Mouse (Mus musculus): ENCODE results near the gene Spata32.

The Spata32 gene

DNA sequence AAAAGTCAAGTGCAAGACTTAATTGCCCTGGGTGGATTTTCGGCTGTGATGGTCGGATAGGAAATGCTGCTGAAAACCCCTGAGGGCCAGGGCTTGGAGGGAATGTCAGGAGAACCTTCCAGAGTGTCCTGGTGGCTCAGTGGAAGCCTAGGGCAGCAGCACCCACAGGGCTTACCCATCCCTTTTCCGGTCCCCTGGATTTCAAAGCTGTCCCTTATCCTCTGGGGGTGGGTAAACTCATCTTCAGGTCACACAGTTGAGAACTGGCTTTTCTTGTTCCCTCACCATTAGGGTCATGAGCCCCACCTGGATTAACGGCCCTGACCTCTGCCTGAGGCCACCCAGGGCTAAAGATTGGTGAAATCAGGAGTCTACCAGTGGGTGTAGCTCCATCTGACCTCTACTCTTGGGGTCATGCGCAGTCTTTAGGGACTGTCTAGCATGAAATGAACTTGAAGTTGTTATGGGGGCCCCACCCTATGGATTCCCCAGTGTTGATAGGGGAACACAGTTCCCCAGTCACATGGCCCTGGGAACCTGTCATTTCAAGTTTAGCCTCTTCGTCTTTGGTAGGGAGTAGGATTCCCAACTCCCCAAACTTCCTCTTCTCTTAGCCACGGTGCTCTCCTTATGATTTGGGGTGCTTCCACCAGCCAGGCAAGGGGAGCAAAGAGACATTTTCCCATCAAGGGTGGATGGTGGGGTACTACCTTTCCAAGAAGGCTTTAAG is 45.0 kb downstream of the Spata32 start:
- DNase-seq, result no peak

DNA sequence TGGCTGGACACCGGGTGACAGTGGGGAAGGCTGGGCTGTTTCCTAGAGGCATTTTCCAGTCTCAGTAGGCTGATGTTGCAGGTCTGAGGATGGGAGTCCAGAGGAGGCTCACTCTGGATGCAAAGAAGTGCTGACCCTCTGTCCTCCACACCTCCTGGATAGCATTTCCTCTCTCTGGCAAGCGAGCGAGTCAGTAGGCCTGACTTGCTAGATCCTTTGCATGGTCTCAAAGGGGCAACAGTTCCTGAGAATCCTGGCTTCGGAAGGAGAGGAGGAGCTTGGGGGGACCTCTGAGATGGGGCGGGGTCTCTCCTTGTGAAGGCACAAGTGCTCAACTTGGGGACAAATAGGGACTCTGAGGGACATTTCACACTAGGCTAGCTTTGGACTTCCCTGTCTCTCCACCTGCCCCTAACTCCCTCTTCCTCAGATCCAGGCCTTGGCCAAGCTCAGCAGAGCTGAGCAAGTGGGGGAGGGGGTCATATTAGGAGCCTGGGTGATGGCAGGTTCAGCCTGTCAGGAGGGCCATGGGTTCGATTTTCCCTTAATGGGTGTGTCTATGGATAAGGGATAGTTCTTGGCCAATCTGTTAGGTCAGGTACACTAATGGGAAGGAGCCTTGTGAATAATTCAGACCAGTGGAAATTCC is 45.7 kb downstream of the Spata32 start:
- no peak for DNase-seq

DNA sequence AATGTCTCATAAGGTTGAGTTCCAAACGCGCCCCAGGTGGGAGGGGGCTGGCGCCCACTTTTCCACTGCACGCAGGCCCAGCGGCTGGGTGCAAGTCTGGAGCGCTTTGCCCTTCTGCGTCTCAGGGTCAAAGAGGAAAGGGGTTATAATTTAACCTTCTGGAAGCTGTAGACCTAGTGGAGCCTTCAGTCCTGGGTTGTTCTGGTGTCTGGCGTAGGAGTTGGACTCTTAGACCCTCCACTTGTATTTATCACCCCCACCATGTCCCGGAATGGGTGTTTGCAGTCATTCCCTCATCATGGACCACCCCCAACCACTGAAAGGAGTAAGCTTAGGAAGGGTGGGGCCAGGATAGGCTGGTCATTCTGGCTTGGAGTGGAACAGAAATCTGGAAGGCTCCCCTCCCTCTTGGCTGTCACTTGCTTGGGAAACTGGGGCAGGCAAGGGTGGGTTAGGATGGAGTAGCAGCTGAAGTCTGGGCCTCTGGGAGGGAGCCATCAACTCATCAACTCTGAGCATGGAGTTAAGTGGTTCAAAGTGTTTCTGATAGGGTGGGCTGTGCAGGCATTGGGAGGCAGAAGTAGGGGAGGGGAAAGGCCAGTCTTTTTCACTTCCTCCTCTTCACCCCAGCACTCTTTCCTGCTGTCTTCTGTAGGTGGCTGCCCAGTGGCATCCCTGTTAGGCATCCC is 46.4 kb downstream of the Spata32 start:
- no peak for DNase-seq

DNA sequence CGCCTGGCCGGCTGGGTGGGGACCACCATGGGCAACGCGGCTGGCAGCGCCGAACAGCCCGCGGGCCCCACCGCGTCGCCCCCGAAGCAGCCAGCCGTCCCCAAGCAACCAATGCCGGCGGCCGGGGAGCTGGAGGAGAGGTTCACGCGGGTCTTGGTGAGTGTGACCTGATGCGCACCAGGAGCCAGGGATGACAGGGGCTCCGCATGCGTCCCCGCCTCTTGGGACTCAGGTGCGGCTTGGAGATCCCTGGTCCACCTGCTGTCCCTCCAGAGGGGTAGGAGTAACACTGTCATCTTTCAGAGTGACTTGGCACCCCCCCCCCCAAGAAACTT is 47.0 kb downstream of the Spata32 start:
- DNase-seq, result no peak

DNA sequence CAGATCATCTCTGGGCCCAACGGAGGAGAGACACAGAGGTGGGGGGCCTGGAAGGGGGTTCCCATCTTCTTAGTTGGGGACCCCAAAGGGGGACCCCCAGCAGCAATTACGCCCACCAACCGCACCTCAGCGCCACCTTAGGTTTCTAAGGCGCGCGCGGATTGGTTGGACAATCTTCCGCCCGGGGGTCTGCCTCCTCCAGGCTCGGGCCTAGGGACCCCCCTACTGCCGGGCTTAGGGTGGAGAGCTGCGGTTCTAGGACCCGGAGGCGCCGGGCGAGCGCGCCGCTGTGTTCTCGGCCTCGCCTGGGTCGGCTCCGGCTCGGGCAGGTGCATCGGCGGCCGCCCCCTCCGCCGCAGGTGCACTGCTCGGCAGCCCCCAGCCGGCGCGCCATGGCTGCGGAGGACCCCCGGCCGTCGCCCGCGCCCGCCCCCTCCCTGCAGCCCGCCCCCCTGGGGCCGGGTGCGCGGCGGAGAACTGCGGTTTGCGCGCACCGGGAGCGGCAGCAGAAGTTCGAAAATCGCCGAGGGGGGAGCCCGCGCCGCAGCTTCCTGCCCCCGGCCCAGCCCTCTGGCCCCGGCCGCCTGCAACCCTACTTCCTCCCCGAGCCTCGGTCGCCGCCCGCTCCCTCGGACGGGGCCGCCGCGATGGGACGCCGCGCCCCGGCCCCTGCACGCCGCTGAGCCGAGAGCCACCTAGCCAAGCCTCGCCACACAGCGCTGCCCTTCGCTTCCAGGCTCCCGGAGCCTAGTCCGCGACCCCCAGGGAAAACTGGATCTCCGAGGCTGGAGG is 47.5 kb downstream of the Spata32 start, which contains the start of gene Fmnl1:
TSS of gene Fmnl1 (plus strand) at position 614 of the 792 bp plus-strand sequence.
- peak; percentile 40 for DNase-seq

DNA sequence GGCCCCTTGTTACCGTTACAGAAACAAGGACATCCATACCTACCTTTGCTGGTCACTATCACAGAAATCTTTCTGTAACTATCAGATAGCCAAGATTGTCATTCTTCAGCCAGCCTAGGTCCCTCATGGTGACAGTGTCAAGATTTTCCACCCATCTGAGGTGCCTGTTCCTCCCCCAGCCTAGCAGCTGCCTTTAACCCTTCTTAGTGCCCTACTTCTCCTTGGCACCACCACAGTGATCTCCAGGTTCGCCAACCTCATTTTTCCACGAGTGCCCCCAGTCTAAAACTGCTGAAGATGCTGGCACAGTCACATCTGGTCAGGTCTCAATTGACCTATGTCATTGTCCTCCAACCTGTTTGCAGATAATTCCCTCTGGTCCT is 48.1 kb downstream of the Spata32 start:
- no peak for DNase-seq

DNA sequence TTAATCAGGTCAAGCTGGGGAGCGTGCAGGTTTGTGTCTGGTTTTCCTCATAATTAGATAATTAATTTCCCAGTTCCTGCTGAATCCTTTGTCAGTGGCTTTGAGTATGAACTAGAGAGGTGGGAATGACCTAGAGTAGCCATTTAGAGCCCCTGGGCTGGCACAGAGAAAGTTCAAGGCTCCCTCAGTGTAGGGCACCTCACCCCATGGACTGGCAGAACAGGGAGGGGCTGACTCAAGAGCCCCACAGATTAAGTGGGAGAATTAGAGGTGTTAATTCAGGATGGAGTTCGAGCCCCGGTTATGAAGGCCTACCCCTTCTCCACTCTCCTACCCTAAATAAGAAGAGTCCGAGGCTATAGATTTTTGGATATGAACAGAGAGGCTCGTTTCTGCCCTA is 48.6 kb downstream of the Spata32 start:
- DNase-seq, result no peak

DNA sequence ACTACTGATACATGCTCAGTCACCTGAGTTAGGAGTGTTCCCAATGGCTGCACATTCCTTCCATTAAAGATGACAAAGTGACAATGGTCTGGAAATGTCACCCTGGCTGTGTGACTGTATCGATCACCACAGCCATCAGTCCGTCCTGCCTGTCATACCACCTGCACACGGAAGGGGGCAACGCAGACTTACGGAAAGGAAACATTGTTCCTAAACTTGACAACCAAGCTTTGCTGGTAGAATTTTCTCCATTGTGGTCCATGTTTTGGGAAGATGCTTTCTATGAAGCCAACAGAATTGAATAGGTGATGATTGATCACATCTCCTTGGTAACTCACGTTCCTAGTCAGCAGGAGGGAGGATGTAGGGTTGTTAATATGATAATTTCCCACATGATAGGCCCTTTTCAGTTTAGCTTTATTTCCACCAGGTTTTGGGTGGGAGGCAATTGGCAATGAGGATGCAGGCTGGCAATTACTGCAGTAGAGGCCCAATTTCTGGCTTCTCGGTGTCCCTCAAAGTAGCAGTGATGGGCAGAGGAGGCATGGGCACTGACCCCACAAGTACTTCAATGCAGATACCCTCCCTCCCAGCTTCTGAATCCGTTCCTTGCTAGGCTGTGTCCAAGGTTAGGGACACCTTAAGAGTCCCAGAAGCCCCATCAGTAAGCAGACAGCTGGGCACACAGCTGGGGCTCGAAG is 49.4 kb downstream of the Spata32 start:
- DNase-seq, result peak; percentile 70

DNA sequence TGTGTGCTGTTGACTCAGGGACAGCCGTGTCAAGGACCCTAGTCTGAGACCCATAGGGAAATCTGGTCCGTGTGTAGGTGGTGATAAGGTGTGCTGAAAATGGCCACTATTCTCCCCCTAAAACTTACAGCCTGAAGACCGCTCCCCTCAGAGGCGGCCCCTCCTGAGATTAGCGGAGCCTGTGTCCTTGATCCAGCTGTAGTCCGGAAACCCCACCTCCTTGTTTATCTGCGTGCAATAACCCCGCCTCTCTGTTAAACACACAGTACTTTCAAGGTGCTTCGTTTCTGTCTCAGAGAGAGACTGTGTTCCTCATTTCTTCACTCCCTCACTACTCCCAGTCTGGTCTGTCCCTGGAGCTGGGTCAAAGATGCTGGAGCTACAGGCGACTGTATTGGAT is 53.8 kb downstream of the Spata32 start:
- DNase-seq, result no peak

DNA sequence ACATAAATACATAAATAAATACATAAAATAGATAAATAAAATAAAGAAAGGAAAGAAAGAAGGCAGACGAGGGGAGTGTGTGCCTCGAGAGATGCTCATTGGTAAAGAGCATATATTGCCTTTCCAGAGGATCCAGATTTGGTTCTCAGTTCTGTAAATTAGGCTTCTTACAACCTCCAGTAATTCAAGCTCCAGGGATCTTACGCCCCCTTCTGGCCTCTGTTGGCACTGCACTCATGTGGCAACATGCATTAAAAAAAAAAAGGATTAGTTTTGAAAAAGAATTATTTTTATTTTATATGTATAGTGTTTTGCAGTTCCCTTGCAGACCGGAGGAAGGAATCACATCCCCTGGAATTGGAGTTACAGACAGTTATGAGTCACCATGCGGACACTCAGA is 56.1 kb downstream of the Spata32 start:
- no peak for DNase-seq

DNA sequence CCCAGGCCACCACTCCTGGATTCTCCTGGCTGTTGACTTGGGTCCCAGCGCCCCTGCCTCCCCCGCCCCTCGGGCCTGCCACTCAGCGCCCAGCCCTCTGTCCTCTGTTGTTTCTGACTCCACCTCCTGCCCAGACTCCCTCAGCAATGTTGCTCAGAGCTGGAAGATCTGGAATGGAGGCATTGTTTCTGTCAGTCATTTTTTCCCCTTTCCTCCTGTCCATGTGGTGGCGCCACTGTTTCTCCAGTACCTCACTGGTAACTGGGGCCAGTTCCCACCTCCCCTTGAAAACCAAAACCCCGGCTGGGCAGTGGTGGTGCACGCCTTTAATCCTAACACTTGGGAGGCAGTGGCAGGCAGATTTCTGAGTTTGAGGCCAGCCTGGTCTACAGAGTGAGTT is 56.8 kb downstream of the Spata32 start:
- DNase-seq, result no peak

DNA sequence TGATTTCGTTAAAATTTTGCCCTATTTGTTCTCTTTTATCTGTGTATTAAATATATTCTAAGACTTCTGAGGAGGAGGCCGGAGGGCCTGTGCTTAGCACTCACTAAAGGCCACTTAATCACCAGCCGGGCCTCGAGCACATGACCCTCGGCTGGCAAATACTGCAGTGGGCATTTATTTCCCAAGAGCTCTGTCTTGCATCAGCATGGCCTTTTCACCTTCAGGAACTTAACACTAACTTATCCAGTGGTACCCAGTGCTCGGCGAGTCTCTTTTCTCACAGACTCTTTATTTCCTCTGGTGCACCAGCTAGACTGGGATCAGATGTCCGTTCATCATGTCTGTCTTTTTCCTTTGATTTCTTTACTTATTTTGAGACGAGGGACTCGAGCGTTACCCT is 57.5 kb downstream of the Spata32 start:
- no peak for DNase-seq

DNA sequence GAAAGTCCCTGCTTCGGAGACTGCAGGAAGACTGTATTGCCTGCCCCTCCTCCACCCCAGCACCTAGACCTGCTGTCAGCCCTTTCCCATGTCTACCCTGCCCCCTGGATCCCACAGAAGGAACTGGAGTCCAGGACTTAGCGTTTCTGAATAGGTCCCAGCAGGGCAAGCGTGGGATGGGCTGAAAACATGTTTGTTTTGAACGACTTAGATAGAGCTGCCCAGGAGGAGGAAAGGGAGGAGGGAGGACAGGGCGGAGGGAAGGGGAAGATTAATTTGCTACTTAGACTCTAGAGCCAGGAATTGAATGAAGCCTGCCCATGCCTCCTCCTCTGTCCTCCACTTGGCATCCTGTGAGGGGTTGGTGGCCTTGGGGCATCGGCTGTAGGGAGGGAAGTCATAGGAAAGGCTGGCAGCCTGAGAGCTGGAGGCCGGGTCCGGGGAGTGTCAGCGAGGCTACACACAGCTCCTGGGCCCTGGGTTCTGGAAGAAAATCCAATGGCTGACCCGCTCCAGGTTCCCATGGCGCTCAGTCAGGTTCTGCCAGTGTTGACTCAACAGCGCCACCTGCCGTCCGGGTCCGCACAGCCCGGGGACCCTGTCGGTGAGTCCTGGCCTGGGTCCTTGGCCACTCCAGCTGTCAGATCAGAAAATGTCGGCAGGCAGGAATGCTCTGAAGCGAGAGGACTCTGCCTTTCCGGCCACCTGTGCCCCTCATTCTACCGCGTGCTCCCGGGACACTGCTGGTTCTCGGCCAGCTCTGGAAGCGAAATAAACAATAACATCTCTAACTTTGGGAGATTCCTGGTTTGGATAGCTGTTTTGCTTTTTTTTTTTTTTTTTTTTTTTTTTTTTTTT is 59.4 kb downstream of the Spata32 start:
- peak; percentile 92 for DNase-seq

Data from embryo, embryonic 11 days (tissue).